Mouse (Mus musculus) ES-E14 (cell line): Measurements from ENCODE around the gene Kansl2.

Experiments used
- HCFC1 ChIP-seq: IDR thresholded peaks from 2 replicates; pipeline ENCODE4 v1.6.1; 2012; ENCODE audit warnings: low read length, inconsistent platforms, borderline replicate concordance; ENCODE audit not compliant: insufficient read depth
- MAFK ChIP-seq: IDR thresholded peaks from 2 replicates; pipeline ENCODE4 v1.6.1; 2014; ENCODE audit warnings: mild to moderate bottlenecking, low read depth, low read length, inconsistent platforms; ENCODE audit not compliant: insufficient read depth

DNA sequence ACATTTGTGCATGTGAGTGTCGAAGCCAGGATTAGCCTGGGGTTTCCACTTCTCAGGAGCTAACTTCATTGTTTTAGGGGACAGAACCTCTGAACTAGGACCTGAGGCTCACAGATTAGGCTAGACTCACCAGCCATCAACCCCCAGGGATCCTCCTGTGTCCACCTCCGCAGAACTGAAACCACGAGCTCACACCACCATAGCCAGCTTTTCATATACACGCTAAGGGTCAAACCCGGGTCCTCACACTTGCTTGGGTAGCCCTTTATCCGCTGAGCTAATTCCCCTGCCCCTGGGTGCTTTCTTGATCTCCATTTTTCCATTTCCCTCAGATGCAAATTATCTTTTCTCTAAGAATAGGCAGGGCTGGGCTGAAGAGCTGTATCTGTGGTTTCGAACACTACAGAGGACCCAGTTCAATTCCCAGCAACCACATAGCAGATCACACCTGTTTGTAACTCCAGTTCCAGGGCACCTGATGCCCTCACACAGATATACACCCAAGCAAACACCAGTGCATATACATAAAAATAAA, 54.4 kb downstream of the Kansl2 start:
- TF ChIP-seq MAFK (no peak), HCFC1 (no peak)
